Mouse (Mus musculus) cerebellum, postnatal 14 days (tissue): ENCODE results near the gene Lrrk2.

Experiments
- DNase-seq, 2 experiments: peaks; one replicate each; pipeline ENCODE4 v3.0.0; 2021; ENCODE audit warnings: mixed read lengths in 2 of 2

Gene Lrrk2

DNA sequence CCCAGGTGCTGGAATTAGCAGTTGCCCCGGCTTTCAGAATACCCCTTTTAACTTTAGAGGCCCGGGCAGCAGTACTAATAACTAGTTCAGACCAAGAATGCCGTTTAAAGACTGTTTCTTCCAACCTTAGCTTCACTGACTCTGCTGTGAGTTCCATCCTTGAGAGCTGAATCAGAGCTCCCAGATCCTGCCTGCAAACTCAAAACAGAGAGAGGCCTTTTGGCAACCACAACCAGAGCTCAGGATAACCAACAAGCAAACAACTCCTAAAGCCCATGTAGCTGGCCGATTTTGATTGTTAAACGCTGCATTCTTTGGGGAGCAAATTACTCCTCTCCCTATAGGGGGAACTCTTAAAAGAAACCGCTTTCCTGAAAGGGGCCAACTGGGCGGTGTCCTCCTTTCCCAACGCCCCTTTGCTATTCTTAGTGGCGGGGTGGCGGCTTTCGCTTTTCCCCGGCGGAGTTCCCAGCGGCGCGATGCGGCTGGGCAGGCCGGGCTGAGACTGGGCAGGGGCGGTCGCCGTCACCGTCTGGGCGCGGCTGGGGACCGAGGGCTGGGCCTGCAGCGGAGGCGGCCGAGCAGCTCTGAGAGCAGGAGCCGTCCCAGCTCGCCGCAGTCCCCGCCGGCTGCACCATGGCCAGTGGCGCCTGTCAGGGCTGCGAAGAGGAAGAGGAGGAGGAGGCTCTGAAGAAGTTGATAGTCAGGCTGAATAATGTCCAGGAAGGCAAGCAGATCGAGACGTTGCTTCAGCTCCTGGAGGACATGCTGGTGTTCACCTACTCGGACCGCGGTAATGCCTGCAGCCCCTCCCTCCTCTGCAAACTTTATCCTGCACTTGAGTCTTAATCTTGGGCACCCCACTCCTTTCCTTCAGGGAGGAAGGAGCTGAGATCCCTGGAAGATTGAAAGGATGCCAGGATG lies at the start of gene Lrrk2:
Lrrk2 (plus strand) TSS at position 531 of the 924 bp plus-strand sequence.
- DNase-seq, result peak; percentile 77 to 79

GRCm38 (mm10) chr15:91624475-91624874 lies 48.5 kb upstream of the Lrrk2 start:
- no peak for DNase-seq

- peak; percentile 30 to 66 for DNase-seq
Measured at GRCm38 (mm10) chr15:91629137-91629536, 43.8 kb upstream of the Lrrk2 start.

DNA sequence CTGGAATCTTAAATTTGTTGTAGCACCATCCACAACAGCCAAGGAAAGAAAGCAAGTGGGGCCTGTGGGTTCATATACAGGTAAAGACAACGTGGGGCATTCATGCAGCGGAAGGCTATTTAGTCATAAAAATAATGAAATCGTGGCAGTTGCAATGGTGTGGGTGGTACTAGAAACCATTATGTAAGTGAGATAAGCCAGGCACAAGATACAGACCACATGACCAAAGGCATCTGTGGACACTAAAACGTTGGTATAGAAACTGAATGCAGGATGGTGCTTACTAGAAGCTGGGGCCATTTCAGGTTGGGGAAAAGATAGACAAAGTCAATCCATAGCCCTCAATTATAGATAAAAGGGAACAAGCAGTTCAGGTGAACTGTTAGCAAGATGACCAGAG lies 40.5 kb upstream of the Lrrk2 start:
- DNase-seq, result no peak

DNA sequence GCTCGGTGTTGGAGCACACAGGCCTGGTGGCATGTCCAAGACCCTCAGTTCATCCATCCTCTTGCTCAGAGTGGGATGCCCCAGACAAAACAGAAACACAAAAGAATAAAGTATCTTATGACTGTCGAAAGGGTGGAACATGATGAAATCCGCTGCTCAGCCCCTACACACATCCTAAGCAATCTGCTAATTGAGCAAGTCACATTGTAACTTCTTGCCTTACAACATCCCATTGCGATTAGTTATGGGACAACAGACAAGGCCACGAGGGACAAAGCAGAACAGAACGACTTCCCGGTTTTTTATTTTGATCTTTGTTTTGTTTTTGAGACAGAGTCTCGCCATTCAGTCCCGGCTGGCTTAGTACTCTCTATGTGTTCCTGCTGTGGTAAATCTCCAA lies 39.9 kb upstream of the Lrrk2 start:
- no peak for DNase-seq

DNA sequence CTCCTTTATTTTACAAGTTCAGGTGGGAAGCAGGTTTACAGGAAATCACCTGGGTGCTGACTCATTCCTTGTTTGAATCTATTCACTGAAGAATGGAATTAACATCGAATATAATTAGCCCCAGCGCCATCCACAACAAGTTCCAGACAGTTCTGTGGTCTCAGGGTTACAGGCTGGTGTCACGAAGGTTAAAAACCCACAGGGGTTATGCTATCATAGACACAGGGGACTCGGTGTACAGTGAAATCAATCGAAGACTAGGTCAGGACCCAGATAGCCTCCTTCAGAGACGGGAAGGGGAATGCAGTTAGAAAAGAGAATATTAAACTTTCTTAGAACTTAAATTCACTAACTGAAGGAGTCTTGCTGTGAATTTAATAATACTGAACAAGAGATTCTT lies 39.2 kb upstream of the Lrrk2 start:
- DNase-seq, result no peak

DNA sequence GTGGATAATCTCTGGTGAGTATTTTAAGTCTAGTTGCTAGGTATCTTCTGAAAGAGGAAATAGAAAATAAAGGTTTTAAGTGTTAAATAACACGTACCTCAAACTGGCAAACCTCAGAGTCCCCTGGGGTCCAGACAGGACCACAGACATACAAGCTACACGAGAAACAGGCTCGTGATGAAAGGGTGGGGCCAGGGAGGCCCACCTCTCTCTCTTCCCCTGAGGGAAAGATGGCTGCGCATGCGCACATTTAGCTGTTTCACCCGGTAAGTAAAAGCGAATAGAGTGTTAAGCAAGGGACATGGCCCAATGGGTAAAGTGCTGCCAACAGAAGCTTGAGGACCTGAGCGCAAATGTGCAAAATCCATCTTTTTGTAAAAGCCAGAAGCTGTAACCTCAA lies 38.7 kb upstream of the Lrrk2 start:
- DNase-seq, result no peak

DNA sequence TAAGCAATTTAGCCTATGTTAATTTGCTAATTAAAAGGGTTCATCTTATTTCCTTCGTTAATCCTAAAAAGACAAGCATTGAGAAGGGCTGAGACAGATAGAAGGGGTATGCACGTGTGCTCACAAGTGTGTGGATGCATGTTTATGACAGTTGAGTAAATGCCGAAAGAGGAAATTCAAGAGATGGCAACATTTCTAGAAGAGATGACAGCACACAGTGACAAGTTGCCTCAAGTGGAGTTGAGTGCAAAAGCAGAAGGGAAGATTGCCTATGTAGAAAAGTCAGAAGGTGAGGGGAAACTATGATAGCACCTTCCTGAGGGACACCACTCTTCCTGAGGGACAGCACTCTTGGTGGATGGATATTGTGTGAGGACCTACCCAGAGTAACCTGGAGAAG lies 31.3 kb upstream of the Lrrk2 start:
- DNase-seq, result no peak

DNA sequence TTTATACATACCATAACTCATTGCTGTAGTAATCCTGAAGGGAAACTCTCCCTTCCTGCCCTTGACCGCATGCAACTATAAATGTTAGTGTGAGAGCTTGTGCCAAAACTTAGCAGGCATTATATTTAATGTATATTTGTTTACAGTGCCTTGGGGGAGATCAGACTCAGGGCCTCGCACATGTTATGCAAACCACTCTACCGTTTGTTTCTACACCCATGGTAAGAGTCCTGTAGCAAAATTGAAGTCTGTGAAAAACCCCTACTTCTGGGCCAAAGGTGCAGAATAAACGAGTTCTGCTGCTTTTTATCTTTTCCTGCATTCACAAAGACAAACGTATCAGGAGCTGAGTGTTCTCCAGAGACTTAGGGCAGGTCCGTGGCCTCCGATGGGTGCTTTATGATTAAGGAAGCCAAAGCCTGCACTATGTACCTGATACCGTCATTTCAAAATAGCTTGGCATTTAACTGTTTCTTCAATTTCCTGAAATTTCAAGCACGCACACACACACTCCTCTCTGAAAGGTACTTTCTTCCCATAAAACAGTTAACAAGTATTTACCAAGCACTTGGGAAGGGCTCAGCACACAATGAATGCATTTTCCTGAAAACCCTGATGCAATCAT lies 30.2 kb upstream of the Lrrk2 start:
- no peak for DNase-seq

DNA sequence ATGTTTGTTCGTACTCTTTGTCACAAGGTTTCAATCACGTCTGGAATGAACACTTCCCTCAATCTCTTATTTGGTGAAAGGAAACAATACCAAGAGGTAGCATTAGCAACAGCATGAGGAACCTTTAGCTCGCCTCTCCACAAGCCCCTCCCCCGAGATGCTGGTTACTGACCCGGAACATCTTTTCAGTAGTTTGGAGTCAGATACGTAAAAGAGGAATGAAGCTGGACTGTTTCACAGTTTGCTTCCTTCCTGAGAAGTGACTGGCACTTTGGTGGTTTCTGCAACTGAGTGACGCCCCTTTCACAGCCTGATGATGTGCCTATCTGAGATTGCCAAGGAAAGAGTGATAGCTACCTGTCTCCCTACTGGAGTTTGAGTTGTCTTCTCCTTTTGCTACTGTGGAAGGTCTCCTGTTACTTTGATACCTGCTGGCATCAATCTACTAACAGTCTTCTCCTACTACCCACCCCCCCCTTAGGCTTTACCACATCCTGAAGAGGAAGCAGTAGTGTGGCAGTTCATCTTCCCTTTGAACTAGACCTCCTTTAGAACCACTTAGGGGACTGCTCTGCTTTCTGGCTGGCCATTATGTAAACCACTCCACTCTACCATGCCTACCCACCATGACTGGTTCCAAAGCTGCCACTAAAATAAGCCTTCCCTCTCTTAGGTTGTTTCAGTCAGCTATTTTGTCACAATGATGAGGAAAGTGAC lies 29.2 kb upstream of the Lrrk2 start:
- DNase-seq, result no peak

GRCm38 (mm10) chr15:91650270-91650669 lies 22.7 kb upstream of the Lrrk2 start:
- no peak for DNase-seq

GRCm38 (mm10) chr15:91651493-91651892 lies 21.5 kb upstream of the Lrrk2 start:
- no peak for DNase-seq

GRCm38 (mm10) chr15:91658227-91658626 lies 14.7 kb upstream of the Lrrk2 start:
- DNase-seq, result no peak

GRCm38 (mm10) chr15:91660277-91661078 lies 12.5 kb upstream of the Lrrk2 start:
- DNase-seq, result no peak

GRCm38 (mm10) chr15:91661079-91661369 lies 12.0 kb upstream of the Lrrk2 start:
- no peak for DNase-seq

DNA sequence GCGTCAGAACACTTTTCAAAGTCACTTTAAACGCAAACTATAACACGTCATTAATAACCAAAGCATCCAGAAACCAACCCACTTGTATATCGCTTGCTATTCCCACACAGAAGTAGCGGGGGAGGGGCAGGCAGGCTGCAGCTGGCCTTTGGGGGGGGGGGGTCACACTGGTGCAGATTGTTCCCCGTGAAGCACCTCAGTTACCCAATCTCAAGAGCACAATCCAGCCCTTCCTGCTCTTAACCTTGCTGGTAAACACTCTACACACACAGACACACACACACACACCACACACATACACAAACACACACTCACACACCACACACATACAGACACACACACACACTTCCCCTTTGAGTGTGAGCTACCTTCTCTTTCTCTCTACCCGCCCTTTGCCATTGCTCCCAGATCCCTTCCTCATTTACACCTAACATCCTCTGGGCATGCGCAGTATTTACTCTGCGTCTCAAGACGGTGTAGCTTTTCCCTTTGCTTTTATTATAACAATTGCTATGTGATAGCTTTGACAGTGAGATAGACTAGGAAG lies 8.3 kb upstream of the Lrrk2 start:
- peak in 1 of 2 experiments; percentile 5 for DNase-seq

DNA sequence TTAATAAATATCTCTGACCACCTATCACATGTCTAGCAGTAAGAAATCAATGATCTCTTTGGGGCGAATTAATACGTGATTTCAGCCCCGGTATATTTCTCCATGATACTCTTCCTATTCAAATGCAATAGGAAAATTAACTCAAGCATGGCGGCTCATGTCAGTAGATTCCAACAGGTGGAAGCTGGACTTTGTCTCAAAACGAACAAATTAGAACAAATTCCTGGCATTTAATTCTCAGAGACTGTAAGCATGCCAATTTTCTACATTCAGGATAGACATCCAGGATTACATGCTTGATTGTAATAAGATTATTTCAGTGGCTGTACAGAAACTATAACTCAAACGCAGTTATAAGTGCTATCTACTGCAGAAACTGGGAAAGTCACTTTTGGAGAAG lies 7.4 kb upstream of the Lrrk2 start:
- DNase-seq, result no peak

DNA sequence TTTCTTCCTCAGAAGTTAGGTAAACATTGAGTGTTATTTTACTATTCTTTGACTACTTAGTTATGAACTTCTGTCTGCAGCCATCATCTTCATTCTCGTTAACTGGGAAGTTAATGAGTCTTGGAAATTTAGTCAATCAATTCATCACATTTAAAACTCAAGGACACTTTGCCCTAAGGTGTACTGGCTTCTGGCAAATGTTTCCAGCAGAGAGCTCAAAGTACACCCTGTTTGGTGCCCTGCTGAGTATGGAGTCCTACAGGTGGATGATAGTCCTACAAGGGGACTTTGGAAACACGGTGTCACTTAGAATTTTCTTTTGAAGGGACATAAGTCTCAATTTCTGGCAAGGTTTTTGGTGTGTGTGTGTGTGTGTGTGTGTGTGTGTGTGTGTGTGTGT lies 1.8 kb upstream of the Lrrk2 start:
- no peak for DNase-seq

- DNase-seq, result no peak
Measured at GRCm38 (mm10) chr15:91671987-91672386, 988 bp upstream of the Lrrk2 start.

GRCm38 (mm10) chr15:91673569-91673905 lies 562 bp downstream of the Lrrk2 start:
- no peak for DNase-seq

GRCm38 (mm10) chr15:91680116-91680515 lies 7.1 kb downstream of the Lrrk2 start:
- no peak for DNase-seq

DNA sequence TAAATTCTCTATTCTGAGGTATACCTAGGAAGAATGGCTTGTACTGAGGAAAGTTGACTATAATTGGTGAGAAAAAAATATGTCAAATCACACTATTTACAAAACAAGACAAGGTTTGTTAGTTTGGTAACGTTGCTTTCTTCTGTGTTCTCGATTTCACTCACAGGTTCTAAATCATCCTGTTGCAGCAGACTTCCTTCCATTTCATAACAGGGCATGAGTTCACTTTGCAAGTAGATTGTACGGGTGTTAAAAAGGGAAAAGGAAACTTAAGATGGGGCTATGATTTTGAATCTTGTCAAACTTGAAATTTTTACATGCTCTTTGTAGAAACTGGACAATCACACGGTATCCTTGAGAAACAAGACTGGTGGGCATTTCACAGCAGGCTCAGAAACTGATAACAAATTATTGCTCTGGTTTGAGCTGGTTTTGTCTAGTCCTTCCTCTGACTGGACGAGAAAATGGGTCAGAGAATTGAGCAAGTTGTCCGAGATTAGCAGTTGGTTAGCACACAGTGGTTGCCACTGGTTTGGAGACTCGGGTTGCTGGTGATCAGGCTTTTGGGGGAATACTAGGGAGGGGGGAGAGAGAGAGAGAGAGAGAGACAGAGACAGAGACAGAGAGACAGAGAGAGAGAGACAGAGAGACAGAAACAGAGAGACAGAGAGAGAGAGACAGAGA lies 13.0 kb downstream of the Lrrk2 start:
- no peak for DNase-seq
